Mouse (Mus musculus) small intestine, adult 2 months (tissue): ENCODE measurements around the gene Rspry1. TPM values are rescaled to one million over a fixed set of nuclear protein-coding genes. Genes with fewer than 3 reads are reported as not detected.
A peak's percentile ranks its signal among the peaks of the same experiment; 100 is the strongest.

Source experiments
- H3K27ac ChIP-seq: fragments of 200-500 bp; 2 replicates; pipeline ENCODE4 v1.5.1; 2012; ENCODE audit warnings: low read depth, low read length, control low read depth, inconsistent platforms; ENCODE audit not compliant: insufficient read depth
- H3K27me3 ChIP-seq: fragments of 200-500 bp; 2 replicates; pipeline ENCODE4 v1.6.1; 2012; ENCODE audit warnings: mild to moderate bottlenecking, moderate library complexity, low read length, inconsistent platforms; ENCODE audit not compliant: control insufficient read depth, insufficient read depth
- H3K36me3 ChIP-seq: fragments of 200-500 bp; 2 replicates; pipeline ENCODE4 v1.6.1; 2012; ENCODE audit warnings: mild to moderate bottlenecking, low read length, control low read depth, inconsistent platforms; ENCODE audit not compliant: control insufficient read depth, insufficient read depth
- H3K4me1 ChIP-seq: fragments of 200-500 bp; 2 replicates; pipeline ENCODE4 v1.6.1; 2012; ENCODE audit warnings: low read length, inconsistent platforms, mixed read lengths; ENCODE audit not compliant: control insufficient read depth, insufficient read depth, insufficient read length
- H3K4me3 ChIP-seq: fragments of 200-500 bp; 2 replicates; pipeline ENCODE4 v1.5.1; 2012; ENCODE audit warnings: low read depth, mild to moderate bottlenecking, control low read depth, inconsistent platforms, low read length, moderate library complexity
- CTCF ChIP-seq: fragments of 200-500 bp; IDR thresholded peaks from 2 replicates; pipeline ENCODE4 v1.5.1; 2012; ENCODE audit warnings: low read depth, mild to moderate bottlenecking, control low read depth, inconsistent platforms, low read length, moderate library complexity, mixed read lengths; ENCODE audit not compliant: insufficient replicate concordance, insufficient read length; ENCODE audit errors: extremely low read depth
- POLR2A ChIP-seq: fragments of 200-500 bp; IDR thresholded peaks from 2 replicates; pipeline ENCODE4 v1.6.1; 2012; ENCODE audit warnings: low read depth, mild to moderate bottlenecking, control low read depth, inconsistent platforms, low read length, moderate library complexity
- WGBS: fragments of 180-500 bp; shearing (Covaris S2); methylation state at CpG from one replicate; pipeline ENCODE4 v1.1.7; 2018; 5-methylcytosine and 5-hydroxymethylcytosine counted together
- polyA plus RNA-seq: library from polyadenylated mRNA; depleted of rRNA; stranded (reverse); fragments of >200 nt; gene quantifications from 2 replicates; pipeline ENCODE4 v1.2.3, GENCODE M21; 2012

Rspry1 gene
- polyA plus RNA-seq, 1 experiment: 3.5 TPM

GRCm38 (mm10) chr8:94674384-94674783 is 72.6 kb downstream of the Rspry1 start:
- H3K36me3 ChIP-seq: peaks cover 35% of the 10 kb centered on the region
- no peak overlapping the region for H3K27ac ChIP-seq
- no peak for TF ChIP-seq POLR2A
- no peak for TF ChIP-seq CTCF
- H3K4me1 ChIP-seq: peaks cover 5% of the 10 kb centered on the region; the same call in 1 of the 2 replicates
- H3K27me3 ChIP-seq: no peaks in the 10 kb centered on the region
- no peak overlapping the region for H3K4me3 ChIP-seq
- 78% methylated on average over 5 of the region's 5 CpGs for WGBS

DNA sequence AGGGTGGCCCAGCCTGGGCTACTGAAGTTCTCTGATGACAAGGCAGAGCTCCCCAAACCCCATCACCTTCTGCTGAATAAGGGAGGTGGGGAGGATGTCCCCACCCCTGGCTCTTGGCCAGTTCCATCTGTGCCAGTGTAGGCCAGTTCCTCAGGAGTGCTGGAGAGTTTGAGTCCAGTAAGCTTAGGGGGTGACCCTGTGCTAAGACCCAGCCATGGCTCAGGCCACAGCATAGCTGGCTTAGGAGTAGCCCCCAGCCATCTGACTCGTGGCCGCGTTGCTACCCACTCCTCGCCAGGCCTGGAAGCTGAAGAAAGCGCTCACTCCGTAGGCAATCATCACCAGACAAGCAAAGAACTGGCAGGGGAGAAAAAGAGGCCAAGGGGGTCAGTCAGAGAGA is 74.2 kb downstream of the Rspry1 start:
- no peak overlapping the region for H3K27ac ChIP-seq
- H3K4me1 ChIP-seq: peaks cover 5% of the 10 kb centered on the region; the same call in 1 of the 2 replicates
- no peak overlapping the region for H3K4me3 ChIP-seq
- no peak for TF ChIP-seq CTCF
- no peak for TF ChIP-seq POLR2A
- H3K36me3 ChIP-seq: peaks cover 28% of the 10 kb centered on the region
- WGBS: 85% methylated on average over 6 of the region's 6 CpGs
- H3K27me3 ChIP-seq: no peaks in the 10 kb centered on the region

DNA sequence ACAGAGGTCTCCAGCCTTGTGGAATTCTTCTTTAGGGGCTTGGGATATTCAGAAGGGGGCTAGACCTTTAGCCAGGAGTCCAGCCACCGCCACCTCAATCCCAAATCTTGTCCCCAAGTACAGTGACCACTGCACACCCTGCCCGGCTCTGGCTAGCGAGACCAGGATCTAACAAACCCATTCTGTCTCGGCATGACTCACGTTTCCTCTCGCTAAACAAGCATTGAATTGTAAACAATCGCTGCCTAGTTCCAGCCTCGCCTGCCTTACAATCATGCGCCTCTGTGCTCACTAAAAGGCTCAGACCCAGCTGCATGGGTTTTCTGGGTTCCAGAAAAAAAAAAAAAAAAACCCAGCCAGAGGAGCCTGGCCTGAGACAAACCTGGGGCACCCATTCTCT is 76.8 kb downstream of the Rspry1 start:
- TF ChIP-seq POLR2A (no peak), CTCF (no peak)
- peak overlapping the region; percentile 49 for H3K27ac ChIP-seq
- no peaks in the 10 kb centered on the region for H3K27me3 ChIP-seq
- 16% methylated on average over 9 of the region's 9 CpGs for WGBS
- peaks cover 5% of the 10 kb centered on the region for H3K36me3 ChIP-seq
- peaks cover 24% of the 10 kb centered on the region; the same call in 1 of the 2 replicates for H3K4me1 ChIP-seq
- no peak overlapping the region for H3K4me3 ChIP-seq

GRCm38 (mm10) chr8:94680414-94680813 is 78.7 kb downstream of the Rspry1 start:
- TF ChIP-seq POLR2A: no peak
- peak; percentile 25; the same call in 1 of the 2 replicates for TF ChIP-seq CTCF
- Histone ChIP-seq H3K27ac (no peak overlapping the region), H3K4me3 (no peak overlapping the region), H3K27me3 (no peaks in the 10 kb centered on the region), H3K4me1 (peaks cover 38% of the 10 kb centered on the region), H3K36me3 (peaks cover 3% of the 10 kb centered on the region; the same call in 1 of the 2 replicates)
- 95% methylated on average over 3 of the region's 3 CpGs for WGBS

DNA sequence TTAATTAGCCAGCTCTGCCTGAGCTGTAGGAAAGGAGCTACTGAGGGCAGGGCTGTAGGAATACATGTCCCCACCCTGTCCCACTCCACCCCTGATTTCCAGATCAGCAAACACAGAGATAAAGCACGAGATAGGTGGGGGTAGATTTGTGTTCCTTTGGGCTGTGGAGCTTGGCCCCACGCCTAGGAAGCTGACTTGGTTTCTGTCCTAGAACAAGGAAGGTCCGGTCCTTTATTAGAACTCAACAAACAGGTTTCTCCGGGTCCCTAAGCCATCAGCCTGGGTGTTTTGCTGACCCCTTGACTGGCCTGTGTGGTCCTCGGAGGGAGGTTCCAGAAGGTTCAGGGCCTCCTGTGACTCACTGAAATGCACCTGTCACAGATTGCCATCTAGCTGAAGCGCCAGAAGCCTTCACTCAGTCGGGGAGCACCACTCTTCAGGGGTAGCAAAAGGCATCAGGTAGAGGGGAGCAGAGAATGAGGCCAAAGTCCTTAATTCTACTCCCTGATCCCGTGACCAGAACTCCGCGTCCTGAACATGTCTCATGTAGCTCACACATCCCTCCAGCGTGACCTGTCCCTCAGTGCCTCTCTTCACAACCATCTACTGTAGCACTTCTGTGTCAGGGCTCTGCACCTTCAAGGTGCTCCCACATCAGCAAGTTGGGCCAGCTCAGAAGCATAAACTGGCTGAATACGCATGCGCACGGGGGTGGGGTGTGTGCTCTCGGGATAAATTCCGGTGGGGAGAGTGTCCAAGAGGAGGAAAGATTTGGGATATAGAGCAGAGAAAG is 81.2 kb downstream of the Rspry1 start:
- H3K27ac ChIP-seq: peak overlapping the region; percentile 97
- TF ChIP-seq CTCF (no peak), POLR2A (no peak)
- 30% methylated on average over 16 of the region's 16 CpGs for WGBS
- no peaks in the 10 kb centered on the region for H3K27me3 ChIP-seq
- H3K4me3 ChIP-seq: peak overlapping the region; percentile 40
- peaks cover 50% of the 10 kb centered on the region for H3K4me1 ChIP-seq
- no peaks in the 10 kb centered on the region for H3K36me3 ChIP-seq

- TF ChIP-seq POLR2A: no peak
- 82% methylated on average over 4 of the region's 4 CpGs for WGBS
- peak overlapping the region; percentile 97 for H3K27ac ChIP-seq
- peaks cover 44% of the 10 kb centered on the region for H3K4me1 ChIP-seq
- H3K36me3 ChIP-seq: no peaks in the 10 kb centered on the region
- H3K4me3 ChIP-seq: no peak overlapping the region
- H3K27me3 ChIP-seq: no peaks in the 10 kb centered on the region
Measured at GRCm38 (mm10) chr8:94684287-94684686, 82.5 kb downstream of the Rspry1 start.

DNA sequence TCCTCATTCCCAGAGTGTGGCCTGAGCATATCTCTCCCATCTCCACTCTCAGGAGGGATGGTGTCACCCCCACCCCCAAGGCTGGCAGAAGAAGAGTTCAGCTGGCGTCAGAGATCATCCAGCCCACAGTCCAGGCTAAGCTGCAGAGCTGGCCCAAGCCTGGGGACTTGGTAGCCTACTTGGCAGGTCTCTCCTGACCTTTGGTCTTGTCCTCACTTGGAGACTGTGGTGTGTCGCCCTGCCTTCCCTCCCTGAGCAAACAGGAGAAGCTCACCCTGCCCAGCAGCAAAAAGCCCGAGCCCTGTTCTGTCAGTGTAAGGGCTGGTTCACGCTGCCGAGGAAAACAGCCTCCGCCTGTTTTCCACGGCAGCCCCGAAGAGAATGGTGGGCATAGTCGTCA is 84.2 kb downstream of the Rspry1 start:
- peaks cover 44% of the 10 kb centered on the region for H3K4me1 ChIP-seq
- 0 out of 2 replicates have a peak overlapping the region, but pooled peaks have one; percentile 24 for H3K4me3 ChIP-seq
- 22% methylated on average over 9 of the region's 9 CpGs for WGBS
- TF ChIP-seq CTCF (no peak), POLR2A (peak; percentile 27; the same call in 1 of the 2 replicates)
- H3K27ac ChIP-seq: peak overlapping the region; percentile 88
- H3K27me3 ChIP-seq: no peaks in the 10 kb centered on the region
- H3K36me3 ChIP-seq: no peaks in the 10 kb centered on the region
